Mouse (Mus musculus): ENCODE measurements around the gene Gm20388. TPM values are rescaled to one million over a fixed set of nuclear protein-coding genes. Genes with fewer than 3 reads are reported as not detected.
A peak's percentile ranks its signal among the peaks of the same experiment; 100 is the strongest.

Gm20388 gene
- polyA plus RNA-seq, 1 experiment from 2014 or later, result not detected

DNA sequence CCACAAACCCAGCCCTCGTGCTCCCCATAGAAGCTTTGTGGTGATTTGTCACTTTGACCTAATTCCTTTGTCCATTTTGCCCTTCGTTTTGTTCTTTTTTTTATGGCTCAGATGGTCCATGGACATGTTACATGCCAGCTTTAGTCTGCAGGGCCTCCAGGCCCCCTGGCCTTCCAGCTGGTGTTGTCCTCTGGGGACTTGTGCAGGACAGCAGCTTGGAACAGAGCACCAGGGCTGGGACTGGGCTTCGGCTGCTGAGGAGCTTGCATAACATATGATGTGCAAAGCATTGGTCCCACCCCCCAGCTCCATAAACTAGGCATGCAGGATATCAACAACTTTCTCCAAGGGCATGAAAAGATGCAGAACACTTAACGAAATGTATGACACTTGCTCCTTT is 3979.2 kb downstream of the Gm20388 start:
- TF ChIP-seq CTCF (IDR thresholded peaks at IDR 0.05; ENCODE audit: low read depth), result no peak
- no peak for TF ChIP-seq EP300 (optimal IDR thresholded peaks at IDR 0.05)
- DNase-seq (ENCODE audit: low spot score) (no peak), ATAC-seq (ENCODE audit: low FRiP score, low TSS enrichment) (no peak)
- no peak overlapping the region for H3K9ac ChIP-seq (ENCODE audit: low read length)
- no peak overlapping the region for H3K4me3 ChIP-seq (ENCODE audit: low read depth, low read length)
- WGBS, result 58% methylated on average over 4 of the region's 4 CpGs
- no peaks in the 10 kb centered on the region for H3K9me3 ChIP-seq (ENCODE audit: control insufficient read depth, low read length)
- H3K4me2 ChIP-seq (replicated peaks; ENCODE audit: low read depth), result no peak overlapping the region
- peaks cover 9% of the 10 kb centered on the region for H3K27me3 ChIP-seq (ENCODE audit: control insufficient read depth, insufficient read depth, low read length)
- H3K36me3 ChIP-seq (ENCODE audit: control insufficient read depth, insufficient read depth, low read length), result no peaks in the 10 kb centered on the region
- no peaks in the 10 kb centered on the region; the same call in 1 of the 2 replicates for H3K4me1 ChIP-seq (replicated peaks; ENCODE audit: control insufficient read depth, insufficient read depth)
- H3K27ac ChIP-seq (replicated peaks), result no peak overlapping the region

DNA sequence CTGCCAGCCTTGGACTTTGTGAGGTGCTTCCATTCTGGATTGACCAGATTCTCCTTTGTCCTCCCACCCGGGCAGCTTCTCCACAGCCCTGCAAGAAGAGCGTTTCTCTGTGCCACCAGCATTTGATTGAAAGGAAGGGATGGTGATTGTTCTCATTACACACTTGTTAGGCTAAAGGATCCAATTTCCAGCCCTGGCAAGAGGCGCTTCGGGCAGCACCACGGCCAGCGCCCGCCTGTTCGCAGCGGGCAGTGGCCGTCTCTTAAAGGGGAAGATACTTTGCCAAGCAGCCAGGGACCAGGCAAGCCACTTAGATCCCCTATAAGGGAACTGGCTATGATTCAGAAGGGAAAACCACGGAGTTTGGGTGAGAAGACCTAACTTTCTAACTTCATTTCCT is 3980.6 kb downstream of the Gm20388 start:
- Histone ChIP-seq H3K4me2 (replicated peaks; ENCODE audit: low read depth) (no peak overlapping the region; the same call in 1 of the 2 replicates), H3K27me3 (ENCODE audit: control insufficient read depth, insufficient read depth, low read length) (peaks cover 9% of the 10 kb centered on the region), H3K4me1 (replicated peaks; ENCODE audit: control insufficient read depth, insufficient read depth) (no peaks in the 10 kb centered on the region; the same call in 1 of the 2 replicates), H3K27ac (replicated peaks) (no peak overlapping the region), H3K9me3 (ENCODE audit: control insufficient read depth, low read length) (no peaks in the 10 kb centered on the region), H3K4me3 (ENCODE audit: low read depth, low read length) (no peak overlapping the region), H3K36me3 (ENCODE audit: control insufficient read depth, insufficient read depth, low read length) (no peaks in the 10 kb centered on the region), H3K9ac (ENCODE audit: low read length) (no peak overlapping the region)
- DNase-seq (ENCODE audit: low spot score) (peak; percentile 74), ATAC-seq (ENCODE audit: low FRiP score, low TSS enrichment) (no peak)
- no peak for TF ChIP-seq CTCF (IDR thresholded peaks at IDR 0.05; ENCODE audit: low read depth)
- no peak for TF ChIP-seq EP300 (optimal IDR thresholded peaks at IDR 0.05)
- 1% methylated on average over 11 of the region's 11 CpGs for WGBS

DNA sequence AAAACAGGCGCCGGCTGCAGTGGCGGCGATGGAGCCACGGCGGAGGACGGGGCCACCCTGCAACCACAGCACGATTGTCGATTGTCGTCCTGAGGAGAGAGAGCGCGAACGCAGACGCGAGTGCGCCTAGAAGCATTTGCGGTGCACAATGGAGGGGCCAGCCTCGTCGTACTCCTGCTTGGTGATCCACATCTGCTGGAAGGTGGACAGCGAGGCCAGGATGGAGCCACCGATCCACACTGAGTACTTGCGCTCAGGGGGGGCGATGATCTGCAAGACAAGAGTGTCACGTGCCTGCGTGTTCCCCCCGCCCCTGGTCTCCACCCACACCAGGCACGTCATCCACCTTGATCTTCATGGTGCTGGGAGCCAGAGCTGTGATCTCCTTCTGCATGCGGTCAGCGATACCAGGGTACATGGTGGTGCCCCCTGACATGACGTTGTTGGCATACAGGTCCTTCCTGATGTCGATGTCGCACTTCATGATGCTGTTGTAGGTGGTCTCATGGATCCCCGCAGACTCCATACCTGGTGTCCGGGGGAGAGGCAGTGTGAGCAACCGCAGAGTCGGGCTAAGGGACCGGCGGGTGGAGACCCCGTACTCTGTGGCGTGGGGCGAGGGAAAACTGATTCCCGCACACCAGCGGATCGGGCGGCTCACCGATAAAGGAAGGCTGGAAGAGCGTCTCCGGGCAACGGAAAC is 3981.4 kb downstream of the Gm20388 start:
- TF ChIP-seq EP300 (optimal IDR thresholded peaks at IDR 0.05) (no peak), CTCF (IDR thresholded peaks at IDR 0.05; ENCODE audit: low read depth) (no peak)

DNA sequence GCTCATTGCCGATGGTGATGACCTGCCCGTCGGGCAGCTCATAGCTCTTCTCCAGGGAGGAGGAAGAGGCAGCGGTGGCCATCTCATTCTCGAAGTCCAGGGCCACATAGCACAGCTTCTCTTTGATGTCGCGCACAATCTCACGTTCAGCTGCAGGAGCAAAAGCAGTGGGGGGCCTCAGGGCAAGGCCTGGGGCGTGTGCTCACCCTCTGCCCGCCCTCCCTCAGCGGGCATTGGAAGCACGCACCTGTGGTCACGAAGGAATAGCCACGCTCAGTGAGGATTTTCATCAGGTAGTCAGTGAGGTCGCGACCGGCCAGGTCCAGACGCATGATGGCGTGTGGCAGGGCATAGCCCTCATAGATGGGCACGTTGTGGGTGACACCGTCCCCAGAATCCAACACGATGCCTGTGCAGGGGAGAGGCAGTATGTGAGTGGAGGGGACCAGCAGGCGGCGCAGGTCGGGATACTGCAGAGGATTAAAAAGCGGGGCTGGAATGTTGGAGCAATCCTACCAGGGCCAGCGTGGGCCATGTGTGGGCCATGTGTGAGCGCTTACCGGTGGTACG is 3982.0 kb downstream of the Gm20388 start:
- Histone ChIP-seq H3K4me3 (ENCODE audit: low read depth, low read length) (no peak overlapping the region), H3K4me1 (replicated peaks; ENCODE audit: control insufficient read depth, insufficient read depth) (no peaks in the 10 kb centered on the region; the same call in 1 of the 2 replicates), H3K4me2 (replicated peaks; ENCODE audit: low read depth) (no peak overlapping the region), H3K9me3 (ENCODE audit: control insufficient read depth, low read length) (no peaks in the 10 kb centered on the region), H3K27ac (replicated peaks) (no peak overlapping the region), H3K27me3 (ENCODE audit: control insufficient read depth, insufficient read depth, low read length) (peaks cover 9% of the 10 kb centered on the region), H3K36me3 (ENCODE audit: control insufficient read depth, insufficient read depth, low read length) (no peaks in the 10 kb centered on the region), H3K9ac (ENCODE audit: low read length) (no peak overlapping the region)
- 16% methylated on average over 30 of the region's 30 CpGs for WGBS
- ATAC-seq (ENCODE audit: low FRiP score, low TSS enrichment), result peak; percentile 32; the same call in 1 of the 2 replicates
- TF ChIP-seq EP300 (optimal IDR thresholded peaks at IDR 0.05) (no peak), CTCF (IDR thresholded peaks at IDR 0.05; ENCODE audit: low read depth) (peak; percentile 18; the same call in 1 of the 2 replicates)
- DNase-seq (ENCODE audit: low spot score), result no peak

More for the DNA sequence above, 3981.4 kb downstream of the Gm20388 start:
- Histone ChIP-seq H3K27me3 (ENCODE audit: control insufficient read depth, insufficient read depth, low read length) (peaks cover 9% of the 10 kb centered on the region), H3K4me1 (replicated peaks; ENCODE audit: control insufficient read depth, insufficient read depth) (no peaks in the 10 kb centered on the region; the same call in 1 of the 2 replicates), H3K27ac (replicated peaks) (no peak overlapping the region), H3K9ac (ENCODE audit: low read length) (no peak overlapping the region), H3K9me3 (ENCODE audit: control insufficient read depth, low read length) (no peaks in the 10 kb centered on the region), H3K4me2 (replicated peaks; ENCODE audit: low read depth) (peak overlapping the region; percentile 27), H3K36me3 (ENCODE audit: control insufficient read depth, insufficient read depth, low read length) (no peaks in the 10 kb centered on the region), H3K4me3 (ENCODE audit: low read depth, low read length) (0 out of 2 replicates have a peak overlapping the region, but pooled peaks have one; percentile 4)
- ATAC-seq (ENCODE audit: low FRiP score, low TSS enrichment), result no peak
- DNase-seq (ENCODE audit: low spot score), result no peak
- WGBS, result 2% methylated on average over 49 of the region's 49 CpGs

DNA sequence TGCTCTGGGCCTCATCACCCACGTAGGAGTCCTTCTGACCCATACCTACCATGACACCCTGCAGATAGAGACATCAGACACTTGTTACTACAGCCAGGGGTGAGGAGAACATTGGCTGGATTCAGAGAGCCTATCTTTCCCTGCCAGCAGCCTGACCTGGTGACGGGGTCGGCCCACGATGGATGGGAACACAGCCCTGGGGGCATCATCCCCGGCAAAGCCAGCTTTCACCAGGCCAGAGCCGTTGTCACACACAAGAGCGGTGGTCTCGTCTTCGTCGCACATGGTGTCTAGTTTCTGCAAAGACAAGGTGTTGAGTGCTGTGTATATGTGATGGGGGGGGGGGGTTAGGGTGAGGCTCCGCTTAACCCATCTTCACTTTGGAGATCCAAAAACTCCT is 3982.8 kb downstream of the Gm20388 start:
- H3K4me1 ChIP-seq (replicated peaks; ENCODE audit: control insufficient read depth, insufficient read depth), result no peaks in the 10 kb centered on the region; the same call in 1 of the 2 replicates
- no peaks in the 10 kb centered on the region for H3K36me3 ChIP-seq (ENCODE audit: control insufficient read depth, insufficient read depth, low read length)
- no peak overlapping the region for H3K27ac ChIP-seq (replicated peaks)
- WGBS, result 77% methylated on average over 11 of the region's 11 CpGs
- H3K9ac ChIP-seq (ENCODE audit: low read length), result no peak overlapping the region
- H3K9me3 ChIP-seq (ENCODE audit: control insufficient read depth, low read length), result no peaks in the 10 kb centered on the region
- DNase-seq (ENCODE audit: low spot score) (no peak), ATAC-seq (ENCODE audit: low FRiP score, low TSS enrichment) (no peak)
- TF ChIP-seq EP300 (optimal IDR thresholded peaks at IDR 0.05) (no peak), CTCF (IDR thresholded peaks at IDR 0.05; ENCODE audit: low read depth) (no peak)
- H3K4me3 ChIP-seq (ENCODE audit: low read depth, low read length), result no peak overlapping the region
- peaks cover 9% of the 10 kb centered on the region for H3K27me3 ChIP-seq (ENCODE audit: control insufficient read depth, insufficient read depth, low read length)
- H3K4me2 ChIP-seq (replicated peaks; ENCODE audit: low read depth), result no peak overlapping the region
